Mouse (Mus musculus) ES-E14 (cell line): Measurements from ENCODE around the gene Vwc2l. TPM values are rescaled to one million over a fixed set of nuclear protein-coding genes. Genes with fewer than 3 reads are reported as not detected.

ENCODE experiments used
- DNase-seq: peaks from one replicate; pipeline ENCODE4 v3.0.0-alpha.2; 2013; ENCODE audit warnings: low read depth, low spot score
- H3K27ac ChIP-seq: 2 replicates; pipeline ENCODE4 v1.5.1; 2012; ENCODE audit warnings: low read depth, mild to moderate bottlenecking, low read length, moderate library complexity, mixed read lengths; ENCODE audit not compliant: poor library complexity, insufficient read depth, severe bottlenecking
- H3K36me3 ChIP-seq: 2 replicates; pipeline ENCODE4 v1.6.1; 2012; ENCODE audit warnings: mild to moderate bottlenecking, low read length, moderate library complexity, mixed read lengths; ENCODE audit not compliant: control insufficient read depth, poor library complexity, insufficient read depth, severe bottlenecking
- H3K4me1 ChIP-seq, 2 experiments: fragments of 150-350 bp in 1 of 2; sonication (generic) in 1 of 2; 2 replicates each; pipeline ENCODE4 v1.6.1; 2012; ENCODE audit warnings: low read length in 2 of 2, mild to moderate bottlenecking in 1 of 2, mixed read lengths in 1 of 2; ENCODE audit not compliant: control insufficient read depth in 2 of 2, insufficient read depth in 2 of 2, poor library complexity in 1 of 2
- H3K4me3 ChIP-seq, 2 experiments: fragments of 150-350 bp in 1 of 2; sonication (generic) in 1 of 2; 2 replicates each; pipeline ENCODE4 v1.5.1; 2012; ENCODE audit warnings: low read length in 2 of 2, low read depth in 1 of 2, mild to moderate bottlenecking in 1 of 2, mixed read lengths in 1 of 2; ENCODE audit not compliant: insufficient read depth in 1 of 2, poor library complexity in 1 of 2, severe bottlenecking in 1 of 2
- H3K9ac ChIP-seq: 2 replicates; pipeline ENCODE4 v1.6.1; 2012; ENCODE audit warnings: low read depth, mild to moderate bottlenecking, low read length, mixed read lengths; ENCODE audit not compliant: poor library complexity, insufficient read depth, severe bottlenecking
- H3K9me3 ChIP-seq: fragments of 150-350 bp; sonication (generic); 2 replicates; pipeline ENCODE4 v1.6.1; 2012; ENCODE audit warnings: low read depth, mild to moderate bottlenecking, low read length; ENCODE audit not compliant: control insufficient read depth, insufficient read depth
- CHD2 ChIP-seq: IDR thresholded peaks from 2 replicates; pipeline ENCODE4 v1.6.1; 2014; ENCODE audit warnings: mild to moderate bottlenecking, low read depth, low read length, inconsistent platforms
- HCFC1 ChIP-seq: IDR thresholded peaks from 2 replicates; pipeline ENCODE4 v1.6.1; 2012; ENCODE audit warnings: low read length, inconsistent platforms, borderline replicate concordance; ENCODE audit not compliant: insufficient read depth
- MAFK ChIP-seq: IDR thresholded peaks from 2 replicates; pipeline ENCODE4 v1.6.1; 2014; ENCODE audit warnings: mild to moderate bottlenecking, low read depth, low read length, inconsistent platforms; ENCODE audit not compliant: insufficient read depth
- ZC3H11A ChIP-seq: IDR thresholded peaks from 2 replicates; pipeline ENCODE4 v1.6.1; 2012; ENCODE audit warnings: low read depth, mild to moderate bottlenecking, inconsistent platforms, low read length, borderline replicate concordance
- ZNF384 ChIP-seq: IDR thresholded peaks from 2 replicates; pipeline ENCODE4 v1.6.1; 2012; ENCODE audit warnings: low read depth, low read length, inconsistent platforms
- in situ Hi-C, 2 experiments: fragments of 600-800 bp; cut with MboI; formaldehyde crosslinking; loops; one replicate each; pipeline ENCODE4 v1.15.1; 2025; ENCODE audit warnings: low sequenced_read_pairs in 2 of 2, inconsistent platforms in 1 of 2; ENCODE audit not compliant: unreplicated experiment in 2 of 2
- total RNA-seq: library from RNA; depleted of rRNA; stranded (reverse); fragments of 300-350 nt; gene quantifications from 2 replicates; pipeline ENCODE4 v1.2.3, GENCODE M21; 2012

The Vwc2l gene
- total RNA-seq, 1 experiment, result not detected

DNA sequence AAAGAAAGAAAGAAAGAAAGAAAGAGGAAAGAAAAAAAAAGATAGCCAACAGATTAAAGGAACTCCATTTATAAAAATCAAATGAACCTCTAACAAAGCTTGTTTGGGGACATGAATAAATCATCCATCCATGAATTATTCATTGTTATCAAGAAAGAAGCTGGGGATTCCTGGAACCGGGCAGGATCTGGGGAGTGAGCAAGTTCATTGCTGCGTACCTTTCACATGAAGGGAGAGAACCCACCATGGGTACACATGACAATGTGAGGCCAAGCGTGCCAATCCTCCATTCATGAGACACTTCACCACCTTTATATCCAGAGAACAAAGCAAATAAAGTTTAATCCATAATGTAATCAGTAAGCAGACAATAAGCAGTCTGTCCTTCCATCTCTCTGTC is 155.8 kb downstream of the Vwc2l start:
- Histone ChIP-seq H3K4me3 (no peak overlapping the region), H3K27ac (no peak overlapping the region), H3K36me3 (no peaks in the 10 kb centered on the region), H3K9ac (no peak overlapping the region), H3K4me1 (no peaks in the 10 kb centered on the region), H3K9me3 (no peaks in the 10 kb centered on the region)
- TF ChIP-seq CHD2, result no peak
- TF ChIP-seq HCFC1, result no peak
- no peak for TF ChIP-seq ZC3H11A
- DNase-seq, result no peak
- in situ Hi-C loops, result no loop called here

DNA sequence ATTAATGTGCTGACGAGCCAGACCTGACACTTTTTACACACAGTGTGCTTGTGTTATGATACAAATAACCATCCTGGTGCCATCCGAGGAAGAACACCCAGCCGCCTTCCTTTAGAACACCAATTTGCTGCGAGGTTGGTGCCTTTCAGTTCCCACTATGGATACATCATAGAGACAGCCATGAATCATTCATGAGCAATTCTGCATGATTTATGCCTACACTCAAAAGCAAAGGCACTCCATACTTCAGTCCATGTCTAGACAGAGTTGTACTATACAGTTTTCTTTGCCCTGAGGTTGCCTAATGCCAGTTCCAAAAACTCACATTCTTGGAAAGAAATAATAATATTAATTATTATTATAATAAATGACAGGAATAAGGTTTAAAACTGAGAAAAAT is 158.6 kb downstream of the Vwc2l start:
- in situ Hi-C loops, result no loop called here
- H3K27ac ChIP-seq, result no peak overlapping the region
- no peak overlapping the region for H3K9ac ChIP-seq
- no peak for DNase-seq
- H3K36me3 ChIP-seq, result no peaks in the 10 kb centered on the region
- no peaks in the 10 kb centered on the region for H3K9me3 ChIP-seq
- no peaks in the 10 kb centered on the region for H3K4me1 ChIP-seq
- H3K4me3 ChIP-seq, result no peak overlapping the region
- TF ChIP-seq HCFC1, result no peak

- H3K9me3 ChIP-seq, result no peaks in the 10 kb centered on the region
- H3K4me3 ChIP-seq, result no peak overlapping the region
- DNase-seq, result no peak
- no peak overlapping the region for H3K9ac ChIP-seq
- H3K4me1 ChIP-seq, result no peaks in the 10 kb centered on the region
- in situ Hi-C loops, result no loop called here
- H3K27ac ChIP-seq, result no peak overlapping the region
- no peak for TF ChIP-seq CHD2
- TF ChIP-seq MAFK, result no peak
- TF ChIP-seq ZNF384, result no peak
- no peak for TF ChIP-seq HCFC1
- no peak for TF ChIP-seq ZC3H11A
- H3K36me3 ChIP-seq, result no peaks in the 10 kb centered on the region
Observed at GRCm38 (mm10) chr1:70902311-70902710, 176.8 kb downstream of the Vwc2l start.

DNA sequence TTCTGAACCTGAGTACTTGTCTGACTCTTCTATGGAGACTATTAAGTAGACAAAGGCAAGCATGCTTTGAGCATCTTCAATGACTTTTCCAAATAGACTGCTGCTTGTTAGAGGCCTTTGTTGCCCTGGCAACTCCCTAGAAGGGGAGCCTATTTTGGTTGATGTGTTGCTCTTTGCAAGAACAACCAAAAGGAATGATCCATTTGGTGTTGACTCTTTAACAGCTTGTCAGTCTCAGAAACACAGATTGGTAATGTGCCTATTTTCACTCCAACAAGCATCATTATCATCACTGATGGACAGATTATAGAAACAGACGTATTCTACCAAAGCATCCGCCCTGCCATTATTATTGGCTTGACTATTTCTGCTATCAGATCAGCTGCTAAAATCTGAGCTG is 181.9 kb downstream of the Vwc2l start:
- no peak for DNase-seq
- H3K9ac ChIP-seq, result no peak overlapping the region
- no peak overlapping the region for H3K27ac ChIP-seq
- H3K4me3 ChIP-seq, result no peak overlapping the region
- in situ Hi-C loops, result no loop called here
- TF ChIP-seq CHD2, result no peak
- TF ChIP-seq MAFK, result no peak
- TF ChIP-seq ZC3H11A, result no peak
- TF ChIP-seq HCFC1, result no peak
- no peak for TF ChIP-seq ZNF384
- H3K4me1 ChIP-seq, result no peaks in the 10 kb centered on the region
- H3K9me3 ChIP-seq, result no peaks in the 10 kb centered on the region
- H3K36me3 ChIP-seq, result no peaks in the 10 kb centered on the region

- in situ Hi-C loops, result no loop called here
- no peak overlapping the region for H3K27ac ChIP-seq
- H3K9me3 ChIP-seq, result no peaks in the 10 kb centered on the region
- H3K9ac ChIP-seq, result no peak overlapping the region
- TF ChIP-seq MAFK, result no peak
- TF ChIP-seq CHD2, result no peak
- no peak for TF ChIP-seq ZNF384
- no peak for TF ChIP-seq HCFC1
- TF ChIP-seq ZC3H11A, result no peak
- H3K4me3 ChIP-seq, result no peak overlapping the region
- DNase-seq, result no peak
- no peaks in the 10 kb centered on the region for H3K36me3 ChIP-seq
- no peaks in the 10 kb centered on the region for H3K4me1 ChIP-seq
Observed at GRCm38 (mm10) chr1:70911235-70911634, 185.7 kb downstream of the Vwc2l start.
